Mouse (Mus musculus): ENCODE measurements at regions not wholly inside any gene's neighbourhood (a gene's known extent, or its start where the extent isn't known, plus 50 kb on each side); places are given as distances from the start of the nearest gene placed in this dataset.

DNA sequence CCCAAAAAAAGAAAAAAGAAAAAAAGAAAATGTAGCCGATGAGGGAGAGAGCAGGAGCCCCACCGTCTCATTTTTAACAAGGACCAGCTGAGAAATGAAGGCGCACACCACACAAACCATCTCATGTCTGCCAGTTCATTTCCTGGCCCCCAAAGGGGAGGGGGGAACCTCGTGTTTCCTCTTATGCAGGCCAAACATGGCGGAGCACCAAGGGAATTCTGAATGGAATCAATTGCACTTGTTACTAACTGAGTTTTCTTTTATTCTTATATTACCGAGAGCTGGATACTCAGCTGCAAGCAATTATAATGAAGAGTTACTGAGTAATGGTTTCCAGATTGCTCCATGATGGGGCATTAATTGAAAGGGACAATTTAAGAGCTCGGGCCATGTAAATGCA lies 348.5 kb upstream of the Npvf start:
- H3K4me2 ChIP-seq (replicated peaks): peak overlapping the region; percentile 37
- no peak overlapping the region for H3K9ac ChIP-seq
- no peaks in the 10 kb centered on the region for H3K36me3 ChIP-seq
- ATAC-seq (ENCODE audit: low FRiP score, low read depth): peak; percentile 77
- no peaks in the 10 kb centered on the region for H3K9me3 ChIP-seq
- peak overlapping the region; percentile 74; the same call in 1 of the 2 replicates for H3K27ac ChIP-seq
- H3K4me1 ChIP-seq: peaks cover 48% of the 10 kb centered on the region
- H3K4me3 ChIP-seq: no peak overlapping the region
- WGBS: 13% methylated on average over 7 of the region's 7 CpGs
- H3K27me3 ChIP-seq: no peaks in the 10 kb centered on the region

DNA sequence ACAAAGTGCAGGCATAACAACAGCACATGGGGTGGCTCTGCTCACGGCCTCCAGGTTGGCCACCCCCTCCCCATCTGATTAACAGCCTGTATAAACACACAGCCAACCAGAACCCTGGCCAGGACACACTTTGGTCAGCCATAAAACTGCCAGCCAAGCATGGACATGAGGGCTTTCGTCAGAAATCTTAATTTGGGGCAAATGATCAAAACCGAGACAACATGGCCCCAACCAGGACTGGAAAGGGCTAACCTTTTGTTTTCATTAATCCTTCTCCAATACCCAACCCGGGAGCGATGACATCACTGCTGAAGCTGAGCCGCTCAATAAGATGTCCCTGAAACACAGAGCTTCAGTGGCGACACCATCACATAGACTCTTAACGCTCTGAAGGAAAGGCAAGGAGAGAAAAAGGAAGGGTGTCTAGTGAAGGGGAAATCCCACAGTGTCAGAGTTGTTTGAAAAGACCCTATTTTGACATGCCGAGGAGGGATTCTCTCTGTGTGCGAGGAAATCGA lies 351.9 kb upstream of the Npvf start:
- Histone ChIP-seq H3K4me3 (no peak overlapping the region), H3K27me3 (peaks cover 16% of the 10 kb centered on the region), H3K27ac (peak overlapping the region; percentile 67; the same call in 1 of the 2 replicates), H3K4me2 (replicated peaks) (peak overlapping the region; percentile 34), H3K36me3 (no peaks in the 10 kb centered on the region), H3K4me1 (peaks cover 59% of the 10 kb centered on the region), H3K9ac (no peak overlapping the region), H3K9me3 (no peaks in the 10 kb centered on the region)
- ATAC-seq (ENCODE audit: low FRiP score, low read depth): no peak
- WGBS: 22% methylated on average over 11 of the region's 11 CpGs

DNA sequence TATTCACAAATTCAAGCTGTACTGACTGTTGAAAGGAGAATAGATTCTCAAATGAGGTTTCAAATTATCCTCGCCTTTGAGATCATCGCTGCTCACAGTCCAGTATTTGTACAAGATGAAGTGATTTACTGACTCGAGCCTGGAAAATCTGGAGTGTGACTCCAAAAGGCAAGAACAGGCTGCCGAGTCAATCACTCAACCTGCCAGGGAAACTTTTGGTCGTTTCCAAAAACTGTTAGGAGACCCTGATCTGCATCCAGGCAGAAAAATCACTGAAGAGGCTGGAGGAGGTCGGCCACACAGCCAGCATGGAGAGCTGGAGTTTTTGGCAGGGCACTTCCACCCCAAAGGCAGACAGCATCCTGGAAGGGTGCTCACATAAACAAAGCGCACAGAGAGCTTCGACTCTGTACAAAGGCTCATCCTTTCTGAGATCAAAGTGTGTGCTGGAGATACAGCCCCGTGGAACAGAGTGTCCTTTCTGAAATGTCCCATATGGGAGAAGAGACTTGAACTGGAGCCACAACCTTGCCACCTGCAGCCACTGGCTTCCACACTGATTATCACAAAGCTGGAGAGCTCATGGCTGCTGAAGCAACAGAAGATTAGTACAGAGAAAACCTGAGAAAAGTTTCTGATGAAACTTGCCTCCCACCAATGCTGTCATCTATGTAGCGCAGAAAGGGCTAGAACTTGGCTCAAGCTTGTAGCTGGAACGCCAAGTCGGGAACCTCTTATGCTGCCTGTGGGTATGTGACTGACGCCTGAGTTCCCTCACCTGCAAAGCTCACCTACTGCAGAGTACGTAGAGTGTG lies 355.5 kb upstream of the Npvf start:
- 65% methylated on average over 14 of the region's 14 CpGs for WGBS
- H3K9me3 ChIP-seq: no peaks in the 10 kb centered on the region
- no peak overlapping the region for H3K4me2 ChIP-seq (replicated peaks)
- ATAC-seq (ENCODE audit: low FRiP score, low read depth): no peak
- H3K36me3 ChIP-seq: no peaks in the 10 kb centered on the region
- H3K9ac ChIP-seq: no peak overlapping the region
- no peak overlapping the region for H3K4me3 ChIP-seq
- peaks cover 49% of the 10 kb centered on the region for H3K4me1 ChIP-seq
- peaks cover 30% of the 10 kb centered on the region for H3K27me3 ChIP-seq
- H3K27ac ChIP-seq: no peak overlapping the region; the same call in 1 of the 2 replicates

DNA sequence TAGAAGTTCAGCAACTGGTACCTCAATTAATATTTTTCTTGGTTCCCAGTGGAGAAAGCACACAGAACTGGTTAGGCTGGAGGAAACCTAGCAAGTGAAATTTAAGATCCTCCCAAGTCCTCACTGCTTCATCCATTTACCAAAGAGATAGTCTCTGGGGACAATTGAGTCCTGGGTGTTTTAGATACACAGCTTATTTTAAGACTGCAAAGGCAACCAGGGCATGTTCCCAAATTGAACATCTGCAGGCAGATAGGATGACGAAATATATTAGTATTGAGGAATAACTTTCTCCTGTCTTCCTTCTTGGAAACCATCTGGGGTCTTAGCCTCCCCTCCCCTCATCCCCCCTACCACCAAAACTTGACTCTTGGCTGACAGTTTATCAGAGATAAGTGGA lies 356.3 kb upstream of the Npvf start:
- peaks cover 35% of the 10 kb centered on the region for H3K27me3 ChIP-seq
- no peak overlapping the region for H3K27ac ChIP-seq
- ATAC-seq (ENCODE audit: low FRiP score, low read depth): no peak
- peaks cover 43% of the 10 kb centered on the region for H3K4me1 ChIP-seq
- 66% methylated on average over 1 of the region's 1 CpGs for WGBS
- H3K36me3 ChIP-seq: no peaks in the 10 kb centered on the region
- no peak overlapping the region for H3K4me2 ChIP-seq (replicated peaks)
- H3K9ac ChIP-seq: no peak overlapping the region
- no peaks in the 10 kb centered on the region for H3K9me3 ChIP-seq
- no peak overlapping the region for H3K4me3 ChIP-seq

DNA sequence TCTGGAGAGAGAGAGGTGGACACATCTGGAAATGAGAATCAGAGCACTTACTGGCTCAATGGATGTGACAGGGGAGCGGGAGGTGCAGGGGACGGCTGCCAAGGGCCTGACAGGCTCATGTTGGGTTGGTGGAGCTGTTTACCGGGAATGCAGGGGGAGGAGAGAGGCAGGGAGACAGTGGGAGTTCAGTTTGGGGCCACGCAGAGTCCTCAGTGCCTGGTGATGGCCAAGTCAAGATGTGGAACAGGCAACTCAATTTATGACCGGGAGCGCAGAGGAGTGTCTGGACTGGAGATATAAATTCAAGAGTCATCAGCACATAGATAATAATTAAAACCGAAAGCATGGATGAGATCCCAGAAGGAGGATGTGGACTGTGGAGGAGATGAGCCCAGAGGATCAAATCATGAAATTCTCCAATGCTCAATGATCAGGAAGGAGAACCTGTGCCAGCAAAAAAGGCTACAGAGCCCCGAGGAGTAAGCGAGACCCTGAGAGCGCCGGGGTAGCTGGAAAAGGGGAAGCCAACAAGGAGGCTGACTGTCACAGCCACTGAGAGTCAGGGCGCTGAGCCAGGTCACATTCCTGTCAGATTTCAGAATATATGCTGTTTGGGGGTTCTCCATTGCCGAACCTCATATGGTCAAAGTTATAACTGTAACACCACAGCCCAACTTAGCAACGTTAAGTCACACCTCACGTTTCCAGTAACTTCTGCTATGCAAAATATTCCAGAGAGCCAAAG lies 358.0 kb upstream of the Npvf start:
- Histone ChIP-seq H3K27ac (no peak overlapping the region), H3K36me3 (no peaks in the 10 kb centered on the region), H3K4me3 (no peak overlapping the region), H3K4me2 (replicated peaks) (no peak overlapping the region), H3K27me3 (peaks cover 38% of the 10 kb centered on the region), H3K9me3 (no peaks in the 10 kb centered on the region), H3K4me1 (peaks cover 42% of the 10 kb centered on the region), H3K9ac (no peak overlapping the region)
- whole genome bisulfite sequencing: 70% methylated on average over 15 of the region's 15 CpGs
- ATAC-seq (ENCODE audit: low FRiP score, low read depth): no peak

DNA sequence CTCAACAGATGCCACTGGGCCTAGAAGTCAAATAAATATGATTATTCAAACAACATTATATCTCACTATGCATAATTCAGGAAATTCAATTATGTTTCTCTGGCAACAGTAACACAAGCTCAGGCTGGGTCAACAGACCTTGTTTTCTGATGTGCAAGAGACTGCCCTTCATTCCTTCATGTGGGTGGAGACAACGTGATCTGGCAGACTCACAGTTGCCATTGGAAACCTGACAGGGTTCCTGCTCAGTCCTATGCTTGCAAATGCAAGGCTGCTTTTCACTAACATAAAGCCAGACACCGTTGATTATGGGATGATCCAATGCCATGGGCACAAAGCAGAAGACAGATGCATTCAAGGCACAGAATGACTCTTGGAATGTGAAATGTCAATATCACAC lies 361.5 kb upstream of the Npvf start:
- no peak overlapping the region for H3K4me3 ChIP-seq
- no peak for ATAC-seq (ENCODE audit: low FRiP score, low read depth)
- no peaks in the 10 kb centered on the region for H3K9me3 ChIP-seq
- 76% methylated on average over 2 of the region's 2 CpGs for WGBS
- H3K4me1 ChIP-seq: peaks cover 36% of the 10 kb centered on the region
- H3K9ac ChIP-seq: no peak overlapping the region
- H3K4me2 ChIP-seq (replicated peaks): no peak overlapping the region
- H3K27ac ChIP-seq: no peak overlapping the region
- peaks cover 36% of the 10 kb centered on the region for H3K27me3 ChIP-seq
- no peaks in the 10 kb centered on the region for H3K36me3 ChIP-seq

DNA sequence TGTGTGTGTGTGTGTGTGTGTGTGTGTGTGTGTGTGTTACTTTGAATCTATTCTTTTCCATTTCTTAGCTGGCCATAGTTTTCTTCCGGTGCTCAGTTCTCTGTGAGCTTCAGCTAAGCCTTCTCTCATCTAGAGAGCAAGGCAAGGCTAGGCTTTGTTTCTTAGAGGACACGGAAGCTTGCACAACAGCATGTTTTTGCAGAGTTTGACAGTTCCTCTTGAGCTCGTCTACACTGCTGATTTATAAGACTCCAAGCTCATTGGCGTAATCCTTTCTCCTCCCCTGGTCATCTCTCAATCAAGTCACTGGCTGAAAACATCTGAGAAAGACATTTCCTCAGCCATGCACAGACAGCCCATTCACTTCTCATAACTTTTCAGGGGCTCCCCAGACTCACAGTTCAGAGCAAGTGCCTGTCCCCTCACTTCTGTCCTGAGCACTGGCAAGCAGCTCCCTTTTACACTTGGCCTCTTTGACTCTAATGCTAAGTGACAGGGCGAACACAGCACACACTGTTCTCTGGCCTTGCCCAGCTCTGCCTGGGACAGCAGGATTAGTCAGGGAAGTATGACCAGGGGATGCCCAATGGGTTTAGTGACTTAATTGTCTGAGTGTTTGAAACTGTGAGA lies 362.3 kb upstream of the Npvf start:
- no peak overlapping the region for H3K4me2 ChIP-seq (replicated peaks)
- H3K27ac ChIP-seq: peak overlapping the region; percentile 39; the same call in 1 of the 2 replicates
- no peak for ATAC-seq (ENCODE audit: low FRiP score, low read depth)
- no peak overlapping the region for H3K4me3 ChIP-seq
- WGBS: 61% methylated on average over 5 of the region's 5 CpGs
- peaks cover 34% of the 10 kb centered on the region for H3K4me1 ChIP-seq
- no peaks in the 10 kb centered on the region for H3K36me3 ChIP-seq
- no peaks in the 10 kb centered on the region for H3K9me3 ChIP-seq
- no peak overlapping the region for H3K9ac ChIP-seq
- H3K27me3 ChIP-seq: peaks cover 30% of the 10 kb centered on the region

DNA sequence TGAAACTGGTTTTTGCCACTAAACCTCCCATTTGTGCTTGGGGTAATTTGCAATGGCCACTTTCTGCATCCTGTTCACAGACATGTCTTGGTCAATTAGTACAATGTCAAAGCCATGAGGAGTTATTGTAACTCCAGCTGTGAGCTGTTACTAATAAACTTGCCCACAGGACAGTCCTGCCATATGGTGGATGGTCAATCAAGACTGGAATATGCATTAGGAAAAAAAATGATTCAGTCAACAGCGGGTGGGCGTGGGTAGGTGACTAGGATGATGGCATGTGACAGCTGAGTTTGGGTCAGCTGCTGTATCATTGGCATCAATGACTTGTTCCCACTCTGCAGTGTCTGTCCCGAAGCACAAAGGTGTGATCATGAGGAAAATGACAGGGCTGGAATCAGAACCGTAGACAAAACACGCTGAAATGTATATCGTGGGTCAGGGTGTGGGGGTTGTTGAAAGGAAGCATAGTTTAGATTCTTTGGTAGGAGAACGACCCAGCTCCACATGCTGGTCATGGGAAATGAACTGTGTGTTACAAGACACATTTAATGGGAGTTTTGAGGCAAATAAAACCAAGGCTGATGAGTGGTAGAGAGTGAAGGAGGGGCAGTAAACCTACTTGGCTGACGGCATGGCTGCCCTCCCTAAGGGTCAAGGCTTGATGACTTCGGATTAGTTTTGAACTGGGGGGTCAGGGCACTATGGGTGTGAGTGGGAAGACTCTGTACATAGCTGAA lies 363.2 kb upstream of the Npvf start:
- H3K9ac ChIP-seq: no peak overlapping the region
- H3K36me3 ChIP-seq: no peaks in the 10 kb centered on the region
- peaks cover 29% of the 10 kb centered on the region for H3K4me1 ChIP-seq
- peaks cover 25% of the 10 kb centered on the region for H3K27me3 ChIP-seq
- H3K27ac ChIP-seq: no peak overlapping the region
- no peak overlapping the region for H3K4me3 ChIP-seq
- 45% methylated on average over 9 of the region's 9 CpGs for WGBS
- ATAC-seq (ENCODE audit: low FRiP score, low read depth): peak; percentile 28; the same call in 1 of the 2 replicates
- no peak overlapping the region for H3K4me2 ChIP-seq (replicated peaks)
- no peaks in the 10 kb centered on the region for H3K9me3 ChIP-seq

DNA sequence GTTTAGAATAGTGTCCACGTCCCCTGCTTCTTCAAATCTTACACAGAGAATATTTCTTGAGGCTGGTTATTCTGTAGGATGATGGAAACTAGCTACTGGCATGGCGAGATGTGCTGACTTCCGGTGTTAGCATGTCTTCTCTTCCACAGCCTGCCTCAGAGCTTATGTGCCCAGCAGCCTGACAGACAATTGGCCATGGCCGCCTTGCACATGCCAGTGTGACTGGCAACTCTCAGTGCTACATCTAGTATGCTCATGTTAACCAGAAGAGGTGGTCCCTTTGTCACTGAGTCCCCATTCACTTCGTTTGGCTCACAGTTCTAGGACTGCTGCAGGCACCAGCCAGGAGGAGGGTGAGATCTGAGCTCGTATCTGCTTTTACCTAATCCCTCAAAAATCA lies 367.0 kb upstream of the Npvf start:
- Histone ChIP-seq H3K4me2 (replicated peaks) (no peak overlapping the region), H3K4me1 (peaks cover 25% of the 10 kb centered on the region), H3K9me3 (no peaks in the 10 kb centered on the region), H3K27me3 (peaks cover 22% of the 10 kb centered on the region), H3K27ac (no peak overlapping the region; the same call in 1 of the 2 replicates), H3K9ac (no peak overlapping the region), H3K36me3 (no peaks in the 10 kb centered on the region), H3K4me3 (no peak overlapping the region)
- no peak for ATAC-seq (ENCODE audit: low FRiP score, low read depth)
- 83% methylated on average over 6 of the region's 6 CpGs for WGBS

DNA sequence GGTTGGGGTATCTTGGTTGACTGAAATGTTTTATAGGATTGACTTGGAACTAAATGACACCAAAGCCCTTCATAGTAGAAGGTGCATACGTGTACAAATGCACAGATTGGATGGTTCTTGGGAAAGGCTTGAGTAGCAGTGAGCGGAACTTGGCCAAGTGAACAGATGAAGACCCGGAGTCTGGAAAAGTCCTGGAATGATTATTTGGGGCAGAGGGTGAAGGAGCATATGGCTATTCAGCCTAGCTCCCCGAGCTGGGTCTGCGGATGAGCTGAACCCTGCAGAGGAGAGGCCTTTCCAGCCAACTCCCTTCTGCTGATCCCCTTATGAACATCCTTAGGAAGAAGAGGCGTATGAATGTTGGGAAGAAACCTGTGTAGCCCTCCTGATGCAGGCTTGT lies 369.1 kb upstream of the Npvf start:
- 91% methylated on average over 6 of the region's 6 CpGs for WGBS
- Histone ChIP-seq H3K27ac (no peak overlapping the region), H3K4me2 (replicated peaks) (no peak overlapping the region), H3K9ac (no peak overlapping the region), H3K4me3 (no peak overlapping the region), H3K9me3 (no peaks in the 10 kb centered on the region), H3K27me3 (peaks cover 26% of the 10 kb centered on the region), H3K36me3 (no peaks in the 10 kb centered on the region), H3K4me1 (peaks cover 9% of the 10 kb centered on the region; the same call in 1 of the 2 replicates)
- ATAC-seq (ENCODE audit: low FRiP score, low read depth): no peak

DNA sequence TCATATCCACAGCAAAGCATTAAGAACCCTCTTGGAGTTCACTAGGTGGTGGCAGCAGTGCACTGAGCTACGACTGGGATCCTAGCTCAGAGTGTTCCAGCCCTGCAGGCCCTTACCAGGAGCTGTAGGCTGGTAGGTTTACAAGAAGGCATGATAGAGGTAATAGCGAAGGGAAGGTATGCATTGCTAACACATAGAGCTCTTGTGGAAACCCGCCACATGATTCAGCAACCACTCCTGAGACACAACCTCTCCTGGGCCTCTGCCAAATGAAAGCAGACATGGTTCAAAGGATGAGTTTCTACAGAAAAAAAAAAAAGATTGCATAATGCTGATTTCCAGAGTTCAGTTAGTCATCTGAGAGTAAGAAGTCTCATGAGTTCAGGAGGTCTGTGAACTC lies 370.5 kb upstream of the Npvf start:
- no peak for ATAC-seq (ENCODE audit: low FRiP score, low read depth)
- H3K9ac ChIP-seq: no peak overlapping the region
- no peaks in the 10 kb centered on the region for H3K36me3 ChIP-seq
- H3K4me1 ChIP-seq: peaks cover 9% of the 10 kb centered on the region; the same call in 1 of the 2 replicates
- no peak overlapping the region for H3K4me2 ChIP-seq (replicated peaks)
- peaks cover 19% of the 10 kb centered on the region for H3K27me3 ChIP-seq
- no peak overlapping the region for H3K4me3 ChIP-seq
- H3K9me3 ChIP-seq: no peaks in the 10 kb centered on the region
- 82% methylated on average over 3 of the region's 3 CpGs for WGBS
- H3K27ac ChIP-seq: no peak overlapping the region
